Mouse (Mus musculus) lung, adult 2 months (tissue): ENCODE data around the gene Kmo. TPM values are rescaled to one million over a fixed set of nuclear protein-coding genes. Genes with fewer than 3 reads are reported as not detected.

ENCODE experiments used
- DNase-seq: peaks from one replicate; pipeline ENCODE4 v3.0.0; 2022
- H3K4me1 ChIP-seq: fragments of 200-500 bp; 2 replicates; pipeline ENCODE4 v1.6.1; 2011; ENCODE audit warnings: low read length; ENCODE audit not compliant: control insufficient read depth, insufficient read depth
- H3K4me3 ChIP-seq: fragments of 200-500 bp; replicated peaks from 2 replicates; pipeline ENCODE3; 2011; ENCODE audit warnings: low read depth, mild to moderate bottlenecking, control low read depth, low read length; ENCODE audit errors: extremely low read depth
- CTCF ChIP-seq: fragments of 200-500 bp; IDR thresholded peaks from 2 replicates; pipeline ENCODE4 v1.5.1; 2011; ENCODE audit warnings: mild to moderate bottlenecking, low read length, control low read depth; ENCODE audit not compliant: insufficient read depth
- POLR2A ChIP-seq: fragments of 200-500 bp; IDR thresholded peaks from 2 replicates; pipeline ENCODE4 v1.6.1; 2011; ENCODE audit warnings: low read depth, mild to moderate bottlenecking, control low read depth, low read length, borderline replicate concordance; ENCODE audit errors: extremely low read depth
- WGBS: fragments of 180-500 bp; shearing (Covaris S2); methylation state at CpG from one replicate; pipeline ENCODE4 v1.1.7; 2018; 5-methylcytosine and 5-hydroxymethylcytosine counted together
- polyA plus RNA-seq: library from polyadenylated mRNA; depleted of rRNA; stranded (reverse); fragments of >200 nt; gene quantifications from 2 replicates; pipeline ENCODE4 v1.2.3, GENCODE M21; 2012; rRNA removed

Kmo gene
- polyA plus RNA-seq = 1.1 and 1.8 TPM in 2 replicates

- TF ChIP-seq POLR2A (no peak), CTCF (no peak)
- Histone ChIP-seq H3K4me3 (no peak within 1 kb of the TSS), H3K4me1 (peaks cover 8% of the 10 kb centered on the region)
- WGBS = 89% methylated on average over 13 of the region's 13 CpGs
- no peak for DNase-seq
These were observed at the start of gene Kmo for GRCm38 (mm10) chr1:175619814-175620431. TSS of gene Kmo (plus strand) at chr1:175620381.

- Histone ChIP-seq H3K4me3 (no peak overlapping the region), H3K4me1 (no peaks in the 10 kb centered on the region)
- no peak for DNase-seq
- TF ChIP-seq CTCF (no peak), POLR2A (no peak)
- WGBS = 74% methylated on average over 2 of the region's 2 CpGs
These were observed 46.1 kb upstream of the Kmo start for GRCm38 (mm10) chr1:175574129-175574528.

DNA sequence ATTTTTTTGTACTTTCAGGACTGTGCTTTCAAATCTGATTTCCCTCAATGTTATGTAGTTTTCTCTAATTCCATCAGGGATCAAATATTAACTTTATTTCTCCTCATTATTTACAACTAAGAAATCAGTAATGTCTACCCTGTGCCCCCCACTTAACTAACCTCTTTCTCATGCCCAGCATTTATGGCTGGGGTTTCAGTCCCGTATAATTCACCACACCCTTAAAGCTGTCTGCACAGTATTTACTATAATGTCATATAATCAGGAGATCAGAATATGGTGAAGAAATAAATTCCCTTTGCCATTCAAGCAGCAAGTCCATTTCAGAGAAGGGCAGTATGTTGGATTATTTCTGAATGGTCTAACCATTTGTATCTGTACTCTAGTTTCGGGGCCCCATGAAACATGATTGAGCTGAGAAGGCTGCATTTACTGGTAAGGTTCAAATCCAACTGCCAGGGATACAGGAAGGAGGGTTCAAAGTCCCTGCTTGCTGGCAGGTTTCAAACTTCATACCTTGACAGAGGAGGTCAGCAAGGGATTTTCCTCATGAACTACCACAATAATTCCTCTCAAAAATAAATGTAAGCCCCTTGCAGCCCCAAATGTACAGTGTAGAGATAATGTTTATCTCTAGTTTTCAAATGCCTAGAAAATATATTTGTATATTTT lies 41.6 kb upstream of the Kmo start:
- H3K4me3 ChIP-seq = no peak overlapping the region
- DNase-seq = no peak
- no peaks in the 10 kb centered on the region for H3K4me1 ChIP-seq
- TF ChIP-seq POLR2A (no peak), CTCF (no peak)
- 77% methylated on average over 2 of the region's 2 CpGs for WGBS

DNA sequence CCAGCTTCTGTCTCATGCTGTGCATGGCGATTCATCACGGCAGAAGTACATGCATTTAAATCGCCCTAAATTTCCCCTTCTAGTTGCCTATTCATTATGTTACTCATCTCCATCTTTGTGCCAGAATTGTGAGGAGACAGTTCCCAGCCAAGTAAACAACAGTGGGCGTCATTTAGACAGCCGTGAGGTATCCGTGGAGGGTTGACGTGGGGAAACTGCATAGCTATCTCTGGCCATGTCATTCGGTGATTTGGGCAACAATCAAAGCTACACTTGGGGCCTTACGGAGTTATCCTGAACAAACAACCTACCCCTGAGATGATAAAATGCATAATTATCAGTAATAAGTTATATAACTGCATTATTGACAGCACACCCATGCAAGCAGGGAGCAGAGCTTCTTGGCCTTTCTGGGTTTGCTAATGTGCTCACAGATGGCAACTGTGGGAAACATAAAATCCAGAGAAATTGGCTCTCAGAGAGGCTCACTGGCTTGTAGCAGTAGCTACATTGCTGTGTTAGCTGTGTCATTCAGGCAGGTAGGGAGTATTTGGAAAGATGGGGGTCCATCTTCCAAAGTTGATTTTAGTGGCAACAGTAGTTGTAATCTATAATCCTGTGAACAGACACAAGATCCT lies 40.5 kb upstream of the Kmo start:
- no peak for DNase-seq
- 79% methylated on average over 9 of the region's 9 CpGs for WGBS
- no peak for TF ChIP-seq CTCF
- no peak for TF ChIP-seq POLR2A
- Histone ChIP-seq H3K4me3 (no peak overlapping the region), H3K4me1 (no peaks in the 10 kb centered on the region)

DNA sequence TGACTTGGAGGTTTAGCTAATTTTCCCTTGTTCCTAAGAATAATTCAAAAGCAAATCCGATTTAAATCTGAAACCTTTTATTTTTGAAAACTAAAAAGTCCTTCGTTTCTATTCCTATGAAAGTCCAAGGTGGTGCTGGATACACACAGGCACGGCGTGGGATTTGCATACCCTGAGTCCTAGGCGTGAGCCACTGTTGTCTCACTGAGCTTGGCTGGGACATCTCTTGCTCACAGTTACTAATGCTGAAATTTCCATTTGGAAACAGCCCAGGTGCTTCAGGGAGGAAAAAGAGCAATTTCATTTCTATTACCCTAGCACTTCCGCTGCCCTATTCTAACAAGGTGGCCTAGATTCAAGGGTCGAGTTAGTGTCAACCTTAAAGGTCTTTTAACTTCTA lies 39.8 kb upstream of the Kmo start:
- Histone ChIP-seq H3K4me1 (no peaks in the 10 kb centered on the region), H3K4me3 (no peak overlapping the region)
- no peak for TF ChIP-seq CTCF
- no peak for TF ChIP-seq POLR2A
- 87% methylated on average over 7 of the region's 7 CpGs for WGBS
- DNase-seq = no peak

DNA sequence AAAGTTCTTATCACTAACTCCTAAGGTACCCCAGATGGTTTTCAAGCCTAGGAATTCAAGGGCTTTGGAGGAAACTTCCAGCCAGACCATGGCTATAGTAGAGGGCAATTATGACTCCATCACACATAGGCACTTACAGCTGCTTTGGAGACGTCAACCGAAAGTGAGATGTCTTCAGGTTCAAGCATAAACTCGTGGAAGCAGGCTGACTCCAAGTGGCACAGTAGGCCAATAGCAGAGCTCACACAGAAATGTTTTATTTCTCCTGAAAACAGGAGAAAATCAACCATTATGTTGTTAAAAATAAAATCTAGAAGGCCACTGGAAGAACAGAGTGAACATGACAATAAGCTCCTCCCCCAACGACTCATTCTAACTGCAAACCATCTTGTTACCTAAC lies 37.4 kb upstream of the Kmo start:
- no peak for DNase-seq
- no peaks in the 10 kb centered on the region for H3K4me1 ChIP-seq
- WGBS = 80% methylated on average over 4 of the region's 4 CpGs
- H3K4me3 ChIP-seq = no peak overlapping the region
- no peak for TF ChIP-seq CTCF
- TF ChIP-seq POLR2A = no peak

- WGBS = 68% methylated on average over 2 of the region's 2 CpGs
- TF ChIP-seq POLR2A (no peak), CTCF (no peak)
- DNase-seq = no peak
- H3K4me3 ChIP-seq = no peak overlapping the region
- H3K4me1 ChIP-seq = no peaks in the 10 kb centered on the region
These were observed 34.9 kb upstream of the Kmo start for GRCm38 (mm10) chr1:175585267-175585666.

- no peak for DNase-seq
- no peak for TF ChIP-seq CTCF
- TF ChIP-seq POLR2A = no peak
- no peak overlapping the region for H3K4me3 ChIP-seq
- WGBS = 61% methylated on average over 5 of the region's 5 CpGs
- no peaks in the 10 kb centered on the region for H3K4me1 ChIP-seq
These were observed 33.5 kb upstream of the Kmo start for GRCm38 (mm10) chr1:175586656-175587055.

GRCm38 (mm10) chr1:175592832-175593231 lies 27.3 kb upstream of the Kmo start:
- Histone ChIP-seq H3K4me3 (no peak overlapping the region), H3K4me1 (no peaks in the 10 kb centered on the region)
- 97% methylated on average over 1 of the region's 1 CpGs for WGBS
- TF ChIP-seq CTCF = no peak
- no peak for TF ChIP-seq POLR2A
- no peak for DNase-seq
